Mouse (Mus musculus): ENCODE data around the gene Dock1. TPM values are rescaled to one million over a fixed set of nuclear protein-coding genes. Genes with fewer than 3 reads are reported as not detected.

Dock1 gene
- polyA plus RNA-seq, 1 experiment from 2014 or later = 17.8 TPM

GRCm38 (mm10) chr7:135157571-135157970 is 487.1 kb downstream of the Dock1 start:
- Histone ChIP-seq H3K27me3 (ENCODE audit: control insufficient read depth, insufficient read depth, low read length) (no peaks in the 10 kb centered on the region), H3K36me3 (ENCODE audit: control insufficient read depth, insufficient read depth) (no peaks in the 10 kb centered on the region), H3K4me3 (ENCODE audit: low read length) (no peak overlapping the region), H3K4me1 (ENCODE audit: control insufficient read depth, insufficient read depth, low read length) (no peaks in the 10 kb centered on the region), H3K4me2 (ENCODE audit: low read depth, low read length) (no peak overlapping the region), H3K9ac (ENCODE audit: low read length) (no peak overlapping the region), H3K27ac (ENCODE audit: low read length) (no peak overlapping the region), H3K9me3 (replicated peaks; ENCODE audit: control insufficient read depth, low read length) (no peaks in the 10 kb centered on the region)
- 80% methylated on average over 5 of the region's 5 CpGs for WGBS
- ATAC-seq (replicated peaks; ENCODE audit: extremely low read depth, insufficient read depth, low FRiP score) = no peak

DNA sequence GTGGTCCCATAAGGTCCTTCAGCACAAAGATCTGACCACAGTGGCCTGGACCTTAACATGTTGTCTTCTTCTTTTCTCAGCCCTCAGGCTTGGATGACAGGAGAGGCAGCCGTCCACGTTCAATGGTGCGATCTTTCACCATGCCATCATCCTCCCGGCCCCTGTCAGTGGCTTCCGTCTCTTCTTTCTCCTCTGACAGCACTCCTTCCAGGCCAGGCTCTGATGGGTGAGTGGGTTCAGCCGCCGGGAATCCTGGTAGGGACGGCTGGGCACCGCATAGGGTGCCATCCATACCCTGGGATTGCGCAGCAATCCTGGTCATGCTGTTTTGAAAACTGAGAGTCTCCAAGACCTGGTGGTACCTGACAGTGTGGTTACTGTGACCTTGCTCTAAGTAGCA is 487.9 kb downstream of the Dock1 start:
- Histone ChIP-seq H3K27ac (ENCODE audit: low read length) (no peak overlapping the region), H3K9me3 (replicated peaks; ENCODE audit: control insufficient read depth, low read length) (no peaks in the 10 kb centered on the region), H3K36me3 (ENCODE audit: control insufficient read depth, insufficient read depth) (no peaks in the 10 kb centered on the region), H3K27me3 (ENCODE audit: control insufficient read depth, insufficient read depth, low read length) (no peaks in the 10 kb centered on the region), H3K4me3 (ENCODE audit: low read length) (no peak overlapping the region), H3K4me2 (ENCODE audit: low read depth, low read length) (no peak overlapping the region), H3K9ac (ENCODE audit: low read length) (no peak overlapping the region), H3K4me1 (ENCODE audit: control insufficient read depth, insufficient read depth, low read length) (no peaks in the 10 kb centered on the region)
- no peak for ATAC-seq (replicated peaks; ENCODE audit: extremely low read depth, insufficient read depth, low FRiP score)
- 89% methylated on average over 10 of the region's 10 CpGs for WGBS

GRCm38 (mm10) chr7:135159606-135160005 is 489.2 kb downstream of the Dock1 start:
- Histone ChIP-seq H3K9me3 (replicated peaks; ENCODE audit: control insufficient read depth, low read length) (no peaks in the 10 kb centered on the region), H3K27ac (ENCODE audit: low read length) (no peak overlapping the region), H3K4me1 (ENCODE audit: control insufficient read depth, insufficient read depth, low read length) (no peaks in the 10 kb centered on the region), H3K4me2 (ENCODE audit: low read depth, low read length) (no peak overlapping the region), H3K4me3 (ENCODE audit: low read length) (no peak overlapping the region), H3K9ac (ENCODE audit: low read length) (no peak overlapping the region), H3K27me3 (ENCODE audit: control insufficient read depth, insufficient read depth, low read length) (no peaks in the 10 kb centered on the region), H3K36me3 (ENCODE audit: control insufficient read depth, insufficient read depth) (no peaks in the 10 kb centered on the region)
- 90% methylated on average over 4 of the region's 4 CpGs for WGBS
- ATAC-seq (replicated peaks; ENCODE audit: extremely low read depth, insufficient read depth, low FRiP score) = no peak

DNA sequence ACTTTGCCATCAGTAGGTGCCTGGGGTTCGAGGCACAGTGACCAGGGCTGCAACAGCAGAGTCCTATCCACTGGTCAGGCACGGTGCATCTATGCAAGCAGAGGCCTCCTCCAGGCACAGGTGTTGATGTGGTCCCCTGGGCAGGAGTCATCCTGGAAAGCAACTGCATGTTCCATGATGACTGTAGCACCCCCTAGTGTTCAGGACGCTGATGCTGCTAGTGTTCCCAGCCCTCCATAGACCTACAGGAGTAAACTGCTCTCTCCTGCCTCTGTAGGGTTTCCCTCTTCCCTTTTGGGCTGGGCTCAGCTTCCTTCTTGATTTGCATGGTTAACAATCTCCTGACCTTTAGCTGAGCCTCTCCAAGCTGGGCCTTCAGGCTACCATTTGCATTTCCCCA is 494.7 kb downstream of the Dock1 start:
- WGBS = 34% methylated on average over 3 of the region's 3 CpGs
- Histone ChIP-seq H3K27me3 (ENCODE audit: control insufficient read depth, insufficient read depth, low read length) (no peaks in the 10 kb centered on the region), H3K9ac (ENCODE audit: low read length) (no peak overlapping the region), H3K4me3 (ENCODE audit: low read length) (no peak overlapping the region), H3K9me3 (replicated peaks; ENCODE audit: control insufficient read depth, low read length) (no peaks in the 10 kb centered on the region), H3K27ac (ENCODE audit: low read length) (no peak overlapping the region), H3K4me1 (ENCODE audit: control insufficient read depth, insufficient read depth, low read length) (no peaks in the 10 kb centered on the region), H3K36me3 (ENCODE audit: control insufficient read depth, insufficient read depth) (peaks cover 10% of the 10 kb centered on the region), H3K4me2 (ENCODE audit: low read depth, low read length) (no peak overlapping the region)
- ATAC-seq (replicated peaks; ENCODE audit: extremely low read depth, insufficient read depth, low FRiP score) = no peak; the same call in 1 of the 2 replicates

DNA sequence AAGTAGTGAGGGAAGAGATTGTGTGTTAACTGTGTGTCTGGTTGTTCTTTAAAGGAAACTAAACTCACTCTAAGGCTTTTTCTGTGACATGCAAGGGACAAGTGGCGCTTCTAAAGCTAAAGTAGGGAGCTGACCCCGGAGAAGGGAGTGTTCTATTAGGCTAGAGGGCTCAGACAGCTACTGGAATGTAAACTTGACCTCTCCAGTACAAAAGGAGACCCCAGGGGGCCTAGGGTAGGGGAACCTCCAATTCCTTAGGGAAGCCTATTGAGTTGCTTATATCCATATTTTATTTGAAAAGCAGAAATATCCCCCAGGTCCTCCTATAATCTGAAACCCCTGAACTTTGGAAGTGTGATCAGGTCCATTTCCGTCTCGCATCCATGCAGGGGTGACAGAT is 499.5 kb downstream of the Dock1 start:
- ATAC-seq (replicated peaks; ENCODE audit: extremely low read depth, insufficient read depth, low FRiP score) = no peak
- Histone ChIP-seq H3K4me2 (ENCODE audit: low read depth, low read length) (no peak overlapping the region), H3K36me3 (ENCODE audit: control insufficient read depth, insufficient read depth) (peaks cover 10% of the 10 kb centered on the region), H3K27me3 (ENCODE audit: control insufficient read depth, insufficient read depth, low read length) (no peaks in the 10 kb centered on the region), H3K4me3 (ENCODE audit: low read length) (no peak overlapping the region), H3K27ac (ENCODE audit: low read length) (no peak overlapping the region), H3K9me3 (replicated peaks; ENCODE audit: control insufficient read depth, low read length) (no peaks in the 10 kb centered on the region), H3K9ac (ENCODE audit: low read length) (no peak overlapping the region), H3K4me1 (ENCODE audit: control insufficient read depth, insufficient read depth, low read length) (no peaks in the 10 kb centered on the region)
- 87% methylated on average over 4 of the region's 4 CpGs for WGBS

- H3K36me3 ChIP-seq (ENCODE audit: control insufficient read depth, insufficient read depth) = peaks cover 12% of the 10 kb centered on the region
- 60% methylated on average over 9 of the region's 9 CpGs for WGBS
- H3K27me3 ChIP-seq (ENCODE audit: control insufficient read depth, insufficient read depth, low read length) = no peaks in the 10 kb centered on the region
- H3K27ac ChIP-seq (ENCODE audit: low read length) = no peak overlapping the region
- ATAC-seq (replicated peaks; ENCODE audit: extremely low read depth, insufficient read depth, low FRiP score) = no peak
- no peak overlapping the region for H3K4me2 ChIP-seq (ENCODE audit: low read depth, low read length)
- H3K9me3 ChIP-seq (replicated peaks; ENCODE audit: control insufficient read depth, low read length) = no peaks in the 10 kb centered on the region
- H3K4me1 ChIP-seq (ENCODE audit: control insufficient read depth, insufficient read depth, low read length) = no peaks in the 10 kb centered on the region
- no peak overlapping the region for H3K9ac ChIP-seq (ENCODE audit: low read length)
- no peak overlapping the region for H3K4me3 ChIP-seq (ENCODE audit: low read length)
Measured at GRCm38 (mm10) chr7:135172219-135172618, 501.8 kb downstream of the Dock1 start.

DNA sequence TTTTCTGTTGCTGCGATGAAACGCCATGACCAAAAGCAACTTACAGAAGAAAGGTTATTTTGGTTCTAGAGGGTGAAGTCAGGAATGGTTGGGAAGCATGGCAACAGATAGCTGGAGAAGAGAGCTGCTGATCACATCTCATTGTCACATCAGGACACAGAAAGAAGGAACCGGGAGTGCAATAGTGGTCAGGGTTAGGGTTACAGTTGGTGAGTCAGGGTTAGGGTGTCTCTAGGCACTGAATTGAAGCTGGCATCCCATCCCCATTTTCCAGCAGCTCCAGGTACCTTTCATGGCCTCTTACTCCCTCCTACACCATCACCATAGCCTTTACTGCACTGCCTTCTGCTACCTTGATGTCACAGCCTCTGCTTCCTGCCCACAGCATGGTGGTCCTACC is 523.7 kb downstream of the Dock1 start:
- 84% methylated on average over 3 of the region's 3 CpGs for WGBS
- Histone ChIP-seq H3K36me3 (ENCODE audit: control insufficient read depth, insufficient read depth) (no peaks in the 10 kb centered on the region), H3K27me3 (ENCODE audit: control insufficient read depth, insufficient read depth, low read length) (no peaks in the 10 kb centered on the region), H3K9me3 (replicated peaks; ENCODE audit: control insufficient read depth, low read length) (no peaks in the 10 kb centered on the region), H3K27ac (ENCODE audit: low read length) (no peak overlapping the region), H3K4me2 (ENCODE audit: low read depth, low read length) (no peak overlapping the region), H3K9ac (ENCODE audit: low read length) (no peak overlapping the region), H3K4me3 (ENCODE audit: low read length) (no peak overlapping the region), H3K4me1 (ENCODE audit: control insufficient read depth, insufficient read depth, low read length) (no peaks in the 10 kb centered on the region)
- no peak for ATAC-seq (replicated peaks; ENCODE audit: extremely low read depth, insufficient read depth, low FRiP score)

GRCm38 (mm10) chr7:135195631-135196030 is 525.2 kb downstream of the Dock1 start:
- H3K27ac ChIP-seq (ENCODE audit: low read length) = no peak overlapping the region
- H3K4me2 ChIP-seq (ENCODE audit: low read depth, low read length) = no peak overlapping the region
- H3K27me3 ChIP-seq (ENCODE audit: control insufficient read depth, insufficient read depth, low read length) = no peaks in the 10 kb centered on the region
- no peaks in the 10 kb centered on the region for H3K9me3 ChIP-seq (replicated peaks; ENCODE audit: control insufficient read depth, low read length)
- H3K36me3 ChIP-seq (ENCODE audit: control insufficient read depth, insufficient read depth) = no peaks in the 10 kb centered on the region
- 71% methylated on average over 2 of the region's 2 CpGs for WGBS
- H3K4me3 ChIP-seq (ENCODE audit: low read length) = no peak overlapping the region
- no peak overlapping the region for H3K9ac ChIP-seq (ENCODE audit: low read length)
- H3K4me1 ChIP-seq (ENCODE audit: control insufficient read depth, insufficient read depth, low read length) = no peaks in the 10 kb centered on the region
- ATAC-seq (replicated peaks; ENCODE audit: extremely low read depth, insufficient read depth, low FRiP score) = no peak

GRCm38 (mm10) chr7:135196828-135197227 is 526.4 kb downstream of the Dock1 start:
- Histone ChIP-seq H3K36me3 (ENCODE audit: control insufficient read depth, insufficient read depth) (no peaks in the 10 kb centered on the region), H3K27me3 (ENCODE audit: control insufficient read depth, insufficient read depth, low read length) (no peaks in the 10 kb centered on the region), H3K4me2 (ENCODE audit: low read depth, low read length) (no peak overlapping the region), H3K4me1 (ENCODE audit: control insufficient read depth, insufficient read depth, low read length) (no peaks in the 10 kb centered on the region), H3K27ac (ENCODE audit: low read length) (no peak overlapping the region), H3K9me3 (replicated peaks; ENCODE audit: control insufficient read depth, low read length) (no peaks in the 10 kb centered on the region), H3K9ac (ENCODE audit: low read length) (no peak overlapping the region), H3K4me3 (ENCODE audit: low read length) (no peak overlapping the region)
- no peak for ATAC-seq (replicated peaks; ENCODE audit: extremely low read depth, insufficient read depth, low FRiP score)
- WGBS = 84% methylated on average over 10 of the region's 10 CpGs

DNA sequence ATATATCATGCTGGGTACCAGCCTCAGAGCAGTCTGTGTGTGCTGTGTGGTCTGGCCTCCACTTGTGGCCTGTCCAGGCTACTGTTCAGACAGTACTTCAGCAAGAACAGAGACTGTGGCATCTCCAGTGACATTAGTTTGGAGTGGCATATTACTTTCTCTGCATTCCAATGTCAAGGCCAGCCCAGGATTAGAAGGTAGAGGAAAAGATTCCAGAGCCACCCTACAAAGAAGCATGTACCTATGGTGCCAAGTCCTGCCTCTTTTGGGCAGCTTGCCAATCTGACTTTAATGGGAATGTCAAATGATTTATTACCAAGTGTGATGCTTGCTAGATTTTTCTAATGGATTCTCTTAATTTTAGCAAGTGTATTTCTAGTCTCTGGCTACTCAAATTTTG is 533.5 kb downstream of the Dock1 start:
- no peak overlapping the region for H3K4me3 ChIP-seq (ENCODE audit: low read length)
- H3K36me3 ChIP-seq (ENCODE audit: control insufficient read depth, insufficient read depth) = no peaks in the 10 kb centered on the region
- peak; percentile 58 for ATAC-seq (replicated peaks; ENCODE audit: extremely low read depth, insufficient read depth, low FRiP score)
- H3K27ac ChIP-seq (ENCODE audit: low read length) = no peak overlapping the region
- peaks cover 2% of the 10 kb centered on the region; the same call in 1 of the 2 replicates for H3K9me3 ChIP-seq (replicated peaks; ENCODE audit: control insufficient read depth, low read length)
- H3K4me1 ChIP-seq (ENCODE audit: control insufficient read depth, insufficient read depth, low read length) = peaks cover 3% of the 10 kb centered on the region; the same call in 1 of the 2 replicates
- H3K4me2 ChIP-seq (ENCODE audit: low read depth, low read length) = no peak overlapping the region
- no peaks in the 10 kb centered on the region for H3K27me3 ChIP-seq (ENCODE audit: control insufficient read depth, insufficient read depth, low read length)
- no peak overlapping the region for H3K9ac ChIP-seq (ENCODE audit: low read length)
